Mouse (Mus musculus) liver, embryonic 11.5 days (tissue): ENCODE data around the gene Abcc8. TPM values are rescaled to one million over a fixed set of nuclear protein-coding genes. Genes with fewer than 3 reads are reported as not detected.

Experiments used
- ATAC-seq: fragments of 200-750 bp; cut with Nextera tagmentation; replicated peaks from 2 replicates; pipeline ENCODE4 v1.8.0; 2017; ENCODE audit warnings: moderate number of reproducible peaks, mild to moderate bottlenecking, moderate TSS enrichment, moderate library complexity; ENCODE audit not compliant: low FRiP score
- DNase-seq: peaks from one replicate; pipeline ENCODE4 v3.0.0-alpha.2; 2017; ENCODE audit warnings: low spot score
- H3K27ac ChIP-seq: fragments of 300-500 bp; sonication (generic); 2 replicates; pipeline ENCODE4 v1.5.1; 2014; ENCODE audit warnings: mild to moderate bottlenecking, low read depth, low read length, control low read depth
- H3K27me3 ChIP-seq: fragments of 300-500 bp; sonication (generic); replicated peaks from 2 replicates; pipeline ENCODE4 v1.6.1; 2014; ENCODE audit warnings: low read length, mixed read lengths; ENCODE audit not compliant: control insufficient read depth, insufficient read depth
- H3K36me3 ChIP-seq: fragments of 300-500 bp; sonication (generic); 2 replicates; pipeline ENCODE4 v1.6.1; 2014; ENCODE audit warnings: mild to moderate bottlenecking, low read length, moderate library complexity, mixed read lengths; ENCODE audit not compliant: control insufficient read depth, insufficient read depth
- H3K4me1 ChIP-seq: fragments of 300-500 bp; sonication (generic); replicated peaks from 2 replicates; pipeline ENCODE4 v1.6.1; 2014; ENCODE audit warnings: low read length, mixed read lengths; ENCODE audit not compliant: control insufficient read depth, insufficient read depth
- H3K4me2 ChIP-seq: fragments of 300-500 bp; sonication (generic); 2 replicates; pipeline ENCODE4 v1.6.1; 2014; ENCODE audit warnings: mild to moderate bottlenecking, control low read depth, moderate library complexity
- H3K4me3 ChIP-seq: fragments of 300-500 bp; sonication (generic); 2 replicates; pipeline ENCODE4 v1.5.1; 2014; ENCODE audit warnings: low read depth, low read length, control low read depth
- H3K9ac ChIP-seq: fragments of 300-500 bp; sonication (generic); 2 replicates; pipeline ENCODE4 v1.6.1; 2014; ENCODE audit warnings: low read depth, low read length, control low read depth
- H3K9me3 ChIP-seq: fragments of 300-500 bp; sonication (generic); 2 replicates; pipeline ENCODE4 v1.6.1; 2016; ENCODE audit warnings: low read length, inconsistent platforms, mixed read lengths; ENCODE audit not compliant: control insufficient read depth
- WGBS: fragments of 180-500 bp; shearing (Covaris S2); extraction: QIAGEN DNeasy Blood & Tissue Kit; methylation state at CpG from one replicate; pipeline ENCODE4 v1.1.7; 2014; 5-methylcytosine and 5-hydroxymethylcytosine counted together
- polyA plus RNA-seq: library from polyadenylated mRNA; unstranded; fragments of >200 nt; fragmentation: Nextera tagmentation; extraction: Ambion mirVana; gene quantifications from 2 replicates; pipeline ENCODE4 v1.2.1, GENCODE M21; 2014

The Abcc8 gene
- polyA plus RNA-seq, 1 experiment from 2014 or later, result 0.71 TPM

- DNase-seq (no peak), ATAC-seq (no peak)
- 90% methylated on average over 12 of the region's 12 CpGs for WGBS
- peaks cover 39% of the 10 kb centered on the region for H3K36me3 ChIP-seq
- no peaks in the 10 kb centered on the region for H3K9me3 ChIP-seq
- no peak overlapping the region for H3K4me2 ChIP-seq
- no peak overlapping the region for H3K4me3 ChIP-seq
- H3K4me1 ChIP-seq, result no peaks in the 10 kb centered on the region
- no peak overlapping the region for H3K9ac ChIP-seq
- H3K27ac ChIP-seq, result no peak overlapping the region
- no peaks in the 10 kb centered on the region for H3K27me3 ChIP-seq
Measured at GRCm38 (mm10) chr7:46077675-46078074, 102.2 kb downstream of the Abcc8 start.

GRCm38 (mm10) chr7:46076844-46077243, 103.0 kb downstream of the Abcc8 start:
- H3K27ac ChIP-seq, result no peak overlapping the region
- no peaks in the 10 kb centered on the region for H3K4me1 ChIP-seq
- peaks cover 40% of the 10 kb centered on the region for H3K36me3 ChIP-seq
- DNase-seq (no peak), ATAC-seq (0 out of 2 replicates have a peak, but pooled peaks have one; percentile 36)
- H3K4me3 ChIP-seq, result no peak overlapping the region
- H3K27me3 ChIP-seq, result no peaks in the 10 kb centered on the region
- no peak overlapping the region for H3K9ac ChIP-seq
- H3K9me3 ChIP-seq, result no peaks in the 10 kb centered on the region
- no peak overlapping the region for H3K4me2 ChIP-seq
- WGBS, result 89% methylated on average over 7 of the region's 7 CpGs

- no peak for ATAC-seq
- Histone ChIP-seq H3K4me3 (no peak overlapping the region), H3K36me3 (peaks cover 65% of the 10 kb centered on the region)
Measured at GRCm38 (mm10) chr7:46068831-46069230, 111.0 kb downstream of the Abcc8 start.

GRCm38 (mm10) chr7:46063296-46063695, 116.5 kb downstream of the Abcc8 start:
- Histone ChIP-seq H3K27ac (no peak overlapping the region), H3K27me3 (no peaks in the 10 kb centered on the region), H3K4me3 (no peak overlapping the region), H3K9ac (no peak overlapping the region), H3K4me2 (no peak overlapping the region), H3K4me1 (no peaks in the 10 kb centered on the region), H3K36me3 (peaks cover 62% of the 10 kb centered on the region), H3K9me3 (no peaks in the 10 kb centered on the region)
- 91% methylated on average over 6 of the region's 6 CpGs for WGBS
- ATAC-seq, result no peak
- no peak for DNase-seq

More at GRCm38 (mm10) chr7:46068831-46069230, 111.0 kb downstream of the Abcc8 start:
- Histone ChIP-seq H3K9me3 (no peaks in the 10 kb centered on the region), H3K4me2 (no peak overlapping the region), H3K27ac (no peak overlapping the region), H3K27me3 (no peaks in the 10 kb centered on the region), H3K9ac (no peak overlapping the region), H3K4me1 (no peaks in the 10 kb centered on the region)
- DNase-seq, result no peak
- 92% methylated on average over 8 of the region's 8 CpGs for WGBS

- Histone ChIP-seq H3K9ac (no peak overlapping the region), H3K4me2 (no peak overlapping the region), H3K4me1 (no peaks in the 10 kb centered on the region), H3K27me3 (no peaks in the 10 kb centered on the region), H3K9me3 (no peaks in the 10 kb centered on the region), H3K36me3 (peaks cover 61% of the 10 kb centered on the region), H3K27ac (no peak overlapping the region), H3K4me3 (no peak overlapping the region)
- 95% methylated on average over 16 of the region's 16 CpGs for WGBS
- no peak for ATAC-seq
- no peak for DNase-seq
Measured at GRCm38 (mm10) chr7:46061614-46062013, 118.2 kb downstream of the Abcc8 start.

- 90% methylated on average over 8 of the region's 8 CpGs for WGBS
- peaks cover 59% of the 10 kb centered on the region for H3K36me3 ChIP-seq
- no peak overlapping the region for H3K9ac ChIP-seq
- no peak for ATAC-seq
- H3K4me2 ChIP-seq, result no peak overlapping the region
- no peaks in the 10 kb centered on the region for H3K27me3 ChIP-seq
- no peaks in the 10 kb centered on the region for H3K9me3 ChIP-seq
- no peaks in the 10 kb centered on the region for H3K4me1 ChIP-seq
- no peak overlapping the region for H3K27ac ChIP-seq
- no peak overlapping the region for H3K4me3 ChIP-seq
- DNase-seq, result no peak
Measured at GRCm38 (mm10) chr7:46060688-46061087, 119.1 kb downstream of the Abcc8 start.

- WGBS, result 87% methylated on average over 11 of the region's 11 CpGs
- DNase-seq (no peak), ATAC-seq (no peak)
- H3K27me3 ChIP-seq, result no peaks in the 10 kb centered on the region
- no peak overlapping the region for H3K4me3 ChIP-seq
- H3K9me3 ChIP-seq, result no peaks in the 10 kb centered on the region
- H3K9ac ChIP-seq, result no peak overlapping the region
- H3K4me1 ChIP-seq, result no peaks in the 10 kb centered on the region
- H3K4me2 ChIP-seq, result no peak overlapping the region
- H3K36me3 ChIP-seq, result peaks cover 67% of the 10 kb centered on the region
- H3K27ac ChIP-seq, result no peak overlapping the region
Measured at GRCm38 (mm10) chr7:46058882-46059281, 121.0 kb downstream of the Abcc8 start.

Other genes starting within 250 kb of the Abcc8 start
- 5.2 and 5.4 TPM in 2 replicates for gene Abcc6, start 149.7 kb downstream of the Abcc8 start, polyA plus RNA-seq
- gene Nomo1, start 146.3 kb downstream of the Abcc8 start, polyA plus RNA-seq, result 45.5 and 47.6 TPM in 2 replicates
- gene Kcnj11, start 79.3 kb downstream of the Abcc8 start, polyA plus RNA-seq, result not detected in 2 replicates
- gene Ush1c, start 58.5 kb upstream of the Abcc8 start, polyA plus RNA-seq, result 0.47 and 0.60 TPM in 2 replicates
- not detected in 2 replicates for gene Otog, start 61.0 kb upstream of the Abcc8 start, polyA plus RNA-seq
- 2.1 and 2.3 TPM in 2 replicates for gene Myod1, start 196.4 kb upstream of the Abcc8 start, polyA plus RNA-seq
- gene Kcnc1, start 216.5 kb upstream of the Abcc8 start, polyA plus RNA-seq, result 0.25 and 0.32 TPM in 2 replicates